Mouse (Mus musculus) thymus, postnatal 36 days (tissue): ENCODE results near the gene Arl5c.

Source experiments
- DNase-seq, 2 experiments: peaks; one replicate each; pipeline ENCODE4 v3.0.0; 2022; ENCODE audit warnings: mixed read lengths in 2 of 2

Arl5c gene

DNA sequence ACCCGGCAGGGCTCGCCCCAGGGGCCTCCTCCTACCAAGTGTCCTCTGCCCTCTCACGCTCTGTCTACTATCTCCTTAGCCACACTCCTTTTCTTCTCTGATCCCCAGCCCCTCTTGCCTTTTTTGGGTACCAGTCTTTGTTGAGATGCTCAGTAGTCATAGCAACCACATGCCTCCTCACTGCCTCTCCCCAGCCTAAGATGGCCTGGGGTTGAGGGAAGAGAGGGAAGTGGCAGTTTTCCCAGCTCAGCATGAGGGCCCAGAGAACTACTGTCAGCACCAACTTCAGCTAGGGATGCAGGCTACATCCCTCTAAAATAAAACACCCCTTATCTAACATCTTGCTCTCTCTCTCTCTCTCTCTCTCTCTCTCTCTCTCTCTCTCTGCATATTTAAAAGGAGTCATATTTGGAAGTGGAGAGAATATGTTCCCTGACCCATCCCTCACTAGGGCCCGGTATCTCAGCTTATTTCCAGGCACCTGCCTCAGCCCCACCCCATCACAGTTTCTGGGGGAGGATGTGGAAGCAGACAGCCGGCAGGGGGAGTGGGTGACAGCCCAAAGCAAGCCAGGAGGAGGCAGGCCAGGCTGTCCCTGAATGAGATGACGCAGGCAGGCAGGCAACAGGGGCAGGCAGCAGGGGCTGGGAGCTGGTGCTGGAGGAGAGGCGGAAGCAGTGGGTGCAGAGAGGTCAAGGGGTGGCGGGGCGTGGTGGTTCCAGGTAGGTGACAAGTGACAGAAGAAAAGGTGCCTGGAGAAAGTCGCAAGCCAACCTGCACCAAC lies 23.1 kb upstream of the Arl5c start:
- peak; percentile 79 to 85 for DNase-seq

DNA sequence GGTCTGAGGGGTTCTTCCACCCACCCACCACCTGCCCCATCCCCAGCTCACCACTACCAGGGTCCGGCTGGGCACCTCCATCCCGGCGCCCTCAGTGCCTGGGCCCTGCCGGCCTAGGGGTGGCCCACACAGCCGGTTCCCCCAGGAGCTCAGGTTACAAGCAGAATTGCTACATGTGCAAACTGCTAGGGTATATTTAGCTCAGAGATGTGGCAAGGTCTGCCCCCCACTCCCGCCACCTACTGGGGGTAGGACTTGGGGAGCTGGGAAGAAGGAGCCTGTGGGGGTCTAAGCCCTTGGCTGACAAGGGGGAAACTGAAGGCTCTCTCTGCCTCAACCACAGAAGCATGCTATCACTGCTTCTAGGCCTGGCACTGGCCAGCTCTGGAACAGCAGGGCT lies 22.2 kb upstream of the Arl5c start:
- DNase-seq: no peak

DNA sequence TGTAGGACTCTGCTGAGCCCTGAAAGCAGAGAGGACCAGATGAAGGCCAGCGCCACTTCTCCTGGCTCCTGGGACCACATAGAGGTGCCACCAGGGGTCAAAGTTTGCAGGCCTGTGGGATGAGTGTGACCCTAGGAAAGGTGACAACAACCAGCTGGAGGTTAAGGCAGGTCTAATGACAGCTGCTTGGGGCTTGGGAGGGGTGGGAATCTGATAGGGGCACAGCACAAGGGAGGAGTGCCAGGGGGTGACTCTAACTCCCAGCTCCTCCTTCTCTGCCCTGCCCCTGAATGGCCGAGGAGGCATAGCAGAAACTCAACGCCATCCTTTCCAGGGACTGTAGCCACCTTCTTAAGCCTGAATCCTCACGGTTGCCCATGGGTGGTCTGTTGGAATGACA lies 20.8 kb upstream of the Arl5c start:
- DNase-seq: no peak

DNA sequence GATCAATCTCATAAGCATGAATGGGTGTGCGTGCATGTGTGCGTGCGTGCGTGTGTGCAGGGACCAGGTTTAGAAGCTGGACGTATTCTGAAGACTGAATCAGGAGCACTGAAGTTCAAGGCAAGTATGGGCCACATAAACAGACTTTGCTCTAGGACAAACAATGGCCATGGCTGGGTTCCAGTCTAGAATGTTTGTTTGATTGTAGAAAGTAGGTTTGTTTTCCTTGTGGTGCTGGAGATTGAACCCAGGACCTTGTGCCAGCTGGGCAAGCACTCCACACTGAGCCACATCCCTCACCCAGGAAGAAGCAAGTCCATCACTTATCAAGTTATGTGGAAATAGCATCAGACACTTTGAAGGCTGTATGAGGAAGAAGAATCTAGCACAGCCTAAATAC lies 20.2 kb upstream of the Arl5c start:
- DNase-seq: no peak

DNA sequence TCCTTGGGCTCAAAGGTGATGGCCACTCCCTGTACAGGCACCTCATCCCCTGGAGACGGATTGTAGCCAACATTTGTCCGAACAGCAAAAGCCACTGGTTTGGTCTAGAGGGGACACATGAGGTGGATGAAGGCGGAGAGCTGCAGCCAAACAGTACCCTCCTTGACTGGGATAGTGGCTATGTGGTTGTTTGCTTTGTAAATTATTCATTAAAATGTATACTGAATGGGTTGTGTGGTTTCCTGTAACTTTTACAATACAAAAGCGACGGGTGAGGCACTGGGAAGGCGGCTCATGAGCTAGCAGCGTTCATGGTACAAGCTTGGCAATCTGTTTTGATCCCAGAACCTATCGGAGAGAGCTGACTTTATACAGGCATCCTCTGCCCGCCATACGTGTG lies 16.9 kb upstream of the Arl5c start:
- DNase-seq: no peak

DNA sequence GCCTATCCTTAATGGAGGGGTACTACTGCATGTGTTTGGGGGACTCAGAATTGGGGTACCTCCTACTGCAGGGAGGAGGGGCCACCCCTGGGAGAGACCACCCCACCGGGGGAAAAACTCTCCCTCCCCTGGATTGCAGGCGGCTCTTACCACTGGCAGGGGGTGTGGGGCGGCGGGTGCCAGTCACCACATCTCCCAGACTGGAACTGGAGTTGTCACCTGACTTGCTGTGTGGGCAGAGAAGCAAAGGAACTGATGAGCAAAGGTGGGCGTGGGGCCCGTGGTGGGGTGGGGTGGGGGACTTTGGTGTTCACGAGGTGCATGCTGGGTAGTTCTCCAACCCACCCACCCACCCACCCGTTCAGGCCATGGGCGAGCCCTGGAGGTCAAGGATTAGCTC lies 15.7 kb upstream of the Arl5c start:
- no peak for DNase-seq

- peak in 1 of 2 experiments; percentile 46 for DNase-seq
Observed at GRCm38 (mm10) chr11:98008087-98008486, 12.1 kb upstream of the Arl5c start.

GRCm38 (mm10) chr11:98005686-98006085 lies 9.7 kb upstream of the Arl5c start:
- DNase-seq: no peak

DNA sequence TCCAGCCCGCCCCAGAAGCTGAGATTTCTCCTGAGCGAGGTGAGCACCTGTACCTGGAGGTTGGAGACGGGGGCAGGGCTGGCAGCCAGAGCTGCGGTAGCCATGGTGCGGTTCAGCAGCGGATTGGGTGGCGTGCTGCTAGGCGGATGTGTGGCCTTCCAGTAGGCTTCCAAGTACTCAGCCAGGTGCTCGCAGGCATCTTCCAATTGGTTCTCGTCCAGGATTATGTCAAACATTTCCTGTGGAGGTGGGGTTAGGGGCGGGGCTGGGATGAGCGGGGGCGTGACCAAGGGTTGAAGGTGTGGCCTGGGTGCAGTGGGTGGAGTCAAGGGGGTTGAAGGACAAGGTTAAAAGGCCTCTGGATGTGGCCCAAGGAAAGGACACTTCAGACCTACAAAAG lies 9.1 kb upstream of the Arl5c start:
- DNase-seq: peak in 1 of 2 experiments; percentile 43

DNA sequence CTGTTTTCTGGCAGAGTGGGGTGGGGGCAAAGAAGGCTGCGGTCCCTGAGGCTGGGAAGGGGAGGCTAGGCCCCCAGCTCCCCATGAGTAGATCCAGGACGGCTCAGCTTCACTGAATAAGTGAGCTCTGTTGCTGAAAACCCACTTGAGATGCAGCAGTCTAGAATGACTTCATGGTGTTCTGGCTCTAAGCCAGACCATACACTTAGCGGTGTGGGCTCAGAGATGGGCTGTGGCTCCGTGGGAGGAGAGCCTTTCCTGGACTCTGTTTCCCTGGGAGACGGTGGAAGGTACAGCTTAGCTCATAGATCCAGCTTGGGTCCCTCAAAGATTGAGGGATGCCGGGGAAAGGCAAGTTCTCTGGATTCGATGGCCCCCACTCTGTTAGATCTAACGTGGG lies 8.2 kb upstream of the Arl5c start:
- DNase-seq: no peak

DNA sequence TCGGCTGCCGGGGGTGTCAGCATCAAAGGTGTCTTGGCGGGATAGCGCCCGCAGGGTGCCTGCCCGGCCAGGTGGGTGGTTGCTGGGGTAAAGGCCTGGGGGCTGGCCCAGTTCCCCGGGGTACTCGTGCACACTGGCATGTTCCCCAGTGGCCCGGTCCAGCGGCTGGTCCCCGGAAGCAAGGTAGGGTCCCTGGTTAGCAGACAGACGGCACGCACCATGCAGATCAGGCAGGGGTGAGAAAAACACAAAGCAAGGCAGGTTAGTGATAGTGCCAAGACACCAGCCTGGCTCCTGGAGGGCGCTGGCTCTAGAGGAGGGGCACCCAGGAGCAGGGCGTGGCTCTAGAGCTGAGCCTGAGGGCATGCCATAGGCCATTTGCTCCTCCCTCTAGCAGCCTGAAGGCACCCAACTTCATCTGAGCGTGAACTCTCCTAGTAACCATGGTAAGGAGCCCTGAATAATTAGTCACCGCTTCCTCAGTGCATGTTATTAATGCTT lies 7.2 kb upstream of the Arl5c start:
- peak in 1 of 2 experiments; percentile 74 for DNase-seq

- peak; percentile 94 to 95 for DNase-seq
Observed at GRCm38 (mm10) chr11:98002627-98003026, 6.6 kb upstream of the Arl5c start.

DNA sequence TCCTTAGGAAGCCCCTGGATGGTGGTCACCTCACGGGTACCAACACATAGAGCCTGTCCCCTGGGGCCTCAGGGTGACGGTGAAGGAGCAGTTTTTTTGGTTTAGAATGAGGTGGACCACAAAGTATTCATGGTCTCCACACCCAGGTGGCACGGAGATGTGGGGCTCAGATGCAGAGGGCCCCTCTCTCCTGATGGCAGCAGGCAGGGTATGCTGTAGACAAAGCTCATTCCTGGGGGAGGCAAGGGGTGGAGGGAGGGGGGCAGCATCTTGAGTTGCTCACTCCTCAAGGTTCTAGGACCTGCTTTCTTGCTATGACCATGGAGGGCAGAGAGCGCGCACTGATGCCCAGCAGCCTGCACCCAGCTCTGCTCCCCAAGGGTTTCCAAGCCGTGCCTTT lies 6.0 kb upstream of the Arl5c start:
- peak; percentile 56 for DNase-seq

GRCm38 (mm10) chr11:98001351-98001824 lies 5.4 kb upstream of the Arl5c start:
- DNase-seq: peak; percentile 80 to 90

DNA sequence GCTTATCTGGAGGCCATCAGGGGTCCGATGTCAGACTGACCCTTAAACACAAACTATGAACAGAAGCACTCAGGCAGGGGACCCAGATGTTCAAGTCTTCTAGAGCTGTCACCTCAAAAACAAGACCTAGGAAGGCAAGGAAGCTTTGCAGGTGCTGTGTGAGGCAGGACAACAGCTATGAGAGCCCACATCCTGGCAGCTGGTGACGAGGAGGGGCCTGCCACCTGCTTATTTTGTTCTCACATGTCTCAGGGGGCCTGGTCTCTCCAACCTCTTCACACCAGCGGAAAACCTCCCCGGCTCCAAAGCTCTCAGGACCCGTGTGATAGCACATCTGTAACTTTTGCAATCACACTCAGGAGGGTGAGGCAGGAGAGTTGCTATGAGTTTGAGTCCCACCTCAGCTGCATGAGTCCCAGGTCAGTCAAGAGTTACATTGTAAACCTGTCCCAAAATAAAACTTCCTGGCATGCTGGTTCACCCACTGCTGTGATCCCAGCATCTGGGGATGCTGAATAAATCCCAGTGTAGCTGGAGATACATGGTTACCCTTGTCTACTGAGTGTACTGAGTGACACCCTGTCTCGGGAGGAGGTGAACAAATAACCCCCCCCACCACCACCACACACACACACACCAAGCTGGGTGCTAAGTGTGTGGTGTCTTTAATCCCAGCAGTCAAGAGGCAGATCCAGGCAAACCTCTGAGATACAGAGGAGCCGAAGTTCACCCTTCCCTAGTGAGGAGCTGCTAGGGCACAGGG lies 4.6 kb upstream of the Arl5c start:
- DNase-seq: peak; percentile 87 to 94

GRCm38 (mm10) chr11:97999748-98000147 lies 3.8 kb upstream of the Arl5c start:
- peak in 1 of 2 experiments; percentile 34 for DNase-seq

DNA sequence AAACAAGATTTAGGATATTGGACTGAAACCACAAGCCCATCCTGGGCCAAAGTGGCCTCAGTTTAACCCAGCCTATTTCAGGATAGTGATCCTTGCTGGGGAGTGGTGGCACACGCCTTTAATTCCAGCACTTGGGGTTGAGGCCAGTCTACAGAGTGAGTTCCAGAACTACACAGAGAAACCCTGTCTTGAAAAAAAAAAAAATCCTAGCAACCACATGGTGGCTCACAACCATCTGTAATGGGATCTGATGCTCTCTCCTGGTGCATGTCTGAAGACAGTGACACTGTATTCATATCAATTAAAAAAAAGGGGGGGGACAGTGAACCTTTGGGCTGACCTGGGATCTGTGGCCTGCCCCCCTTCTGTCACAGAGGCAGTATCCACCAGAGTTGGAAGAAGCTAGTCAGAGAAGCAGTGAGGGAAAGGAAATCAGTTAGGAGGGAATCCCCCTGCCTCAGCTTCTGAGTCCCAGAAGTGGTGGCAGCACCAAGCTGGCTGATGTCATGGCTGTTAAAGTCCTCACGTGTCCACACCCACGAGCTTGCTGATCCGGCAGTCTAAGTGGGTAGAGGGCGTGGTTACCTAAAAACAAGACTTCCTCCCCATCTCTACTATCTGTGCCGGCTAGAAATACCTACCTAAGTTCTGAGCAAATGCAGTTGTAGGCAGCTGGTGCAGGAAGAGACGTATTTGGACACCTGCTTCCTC lies 3.1 kb upstream of the Arl5c start:
- peak; percentile 64 to 83 for DNase-seq

DNA sequence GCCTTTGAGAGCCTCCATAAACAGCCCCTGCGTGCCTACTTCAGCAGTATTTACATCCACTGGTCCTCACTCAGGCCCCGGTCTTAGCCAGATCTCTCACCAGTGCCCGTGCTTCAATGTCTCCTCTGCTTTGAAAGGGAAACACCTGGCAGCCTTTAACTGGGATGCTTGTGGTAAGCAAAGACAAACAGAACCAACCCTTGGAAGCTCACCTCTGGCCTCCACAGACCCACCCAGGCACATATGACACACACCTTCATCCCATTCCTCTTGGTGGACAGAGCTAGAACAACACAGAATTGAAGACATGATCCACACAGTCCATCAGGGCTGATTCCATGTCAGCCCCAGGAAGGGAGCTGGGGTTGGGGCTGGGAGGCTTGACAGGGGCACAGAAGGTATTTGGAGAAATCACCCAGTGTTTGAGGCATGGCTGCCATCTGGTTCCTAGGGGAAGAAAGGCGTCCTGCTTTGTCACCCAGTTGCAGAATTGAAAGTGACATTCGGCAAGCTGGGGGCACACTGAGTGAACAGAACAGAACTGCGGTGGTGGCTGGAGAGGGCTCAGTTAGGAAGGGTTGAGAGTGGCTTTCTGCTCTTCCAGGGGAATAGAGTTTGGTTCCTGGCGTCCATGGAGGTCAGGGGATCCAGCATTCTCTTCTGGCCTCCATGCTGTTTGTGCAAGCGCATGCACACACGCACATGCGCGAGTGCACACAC lies 2.3 kb upstream of the Arl5c start:
- DNase-seq: peak; percentile 46 to 55

- DNase-seq: peak in 1 of 2 experiments; percentile 57
Observed at GRCm38 (mm10) chr11:97997387-97997960, 1.5 kb upstream of the Arl5c start.

DNA sequence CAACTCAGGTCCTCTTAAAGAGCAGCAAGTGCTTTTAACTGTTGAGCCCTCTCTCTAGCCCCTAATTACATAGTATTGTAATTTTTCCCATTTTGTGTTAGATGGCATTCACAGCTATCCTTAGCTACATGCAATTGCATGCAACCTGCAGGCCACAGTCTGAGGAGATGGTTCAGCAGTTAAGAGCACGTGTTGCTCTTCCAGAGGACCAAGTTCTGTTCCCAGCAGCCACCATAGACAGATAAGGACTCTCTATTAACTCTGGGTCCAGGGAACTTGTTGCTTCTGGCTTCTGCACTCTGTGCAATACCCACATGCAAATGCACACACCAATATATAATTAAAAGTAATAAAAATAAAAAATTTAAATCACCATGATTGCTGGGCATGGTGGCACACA lies 710 bp upstream of the Arl5c start:
- no peak for DNase-seq

DNA sequence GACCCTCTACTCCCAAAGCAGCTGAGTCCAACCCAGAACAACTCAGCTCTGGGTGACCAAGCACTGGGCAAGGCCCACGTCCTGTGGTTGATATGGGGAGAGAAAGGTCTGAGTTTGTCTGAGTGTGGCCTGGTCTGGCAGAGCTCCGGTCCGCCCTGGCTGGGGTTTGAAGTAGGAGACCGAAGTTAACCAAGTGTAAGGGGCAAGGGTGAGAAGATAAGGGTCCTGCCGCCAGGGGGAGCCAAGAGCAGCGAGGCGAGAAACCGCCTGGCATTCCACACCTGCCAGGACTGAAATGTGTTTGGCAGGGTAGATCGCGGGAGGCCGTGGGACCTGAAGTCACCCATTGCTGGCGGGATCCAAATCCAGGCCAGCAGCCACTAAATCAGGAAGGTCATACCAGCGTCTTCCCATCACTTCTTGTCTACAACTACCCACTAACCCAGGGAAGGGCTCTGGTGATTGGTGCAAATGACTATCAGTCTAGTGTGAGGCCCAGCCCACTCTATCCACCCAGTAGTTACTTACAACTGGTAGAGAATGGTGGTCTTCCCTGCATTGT lies 1.4 kb downstream of the Arl5c start:
- DNase-seq: peak; percentile 93 to 96
